Mouse (Mus musculus): ENCODE data around the gene Rflnb.

- TF ChIP-seq CTCF (IDR thresholded peaks at IDR 0.05; ENCODE audit: control insufficient read depth, insufficient read depth, low read length), result no peak
- TF ChIP-seq POLR2A (IDR thresholded peaks at IDR 0.05; ENCODE audit: borderline replicate concordance, control insufficient read depth, low read depth, low read length), result no peak
These were observed 12.5 kb upstream of the Rflnb start for GRCm38 (mm10) chr11:76040106-76040505.

Measured in bone marrow, adult 2 months (tissue).